Mouse (Mus musculus) ES-Bruce4 (cell line): Measurements from ENCODE around the gene Abhd16b. TPM values are rescaled to one million over a fixed set of nuclear protein-coding genes. Genes with fewer than 3 reads are reported as not detected.

Experiments used
- H3K27ac ChIP-seq: 2 replicates; pipeline ENCODE4 v1.5.1; 2012; ENCODE audit warnings: low read length, inconsistent platforms; ENCODE audit not compliant: insufficient read depth
- H3K27me3 ChIP-seq: 2 replicates; pipeline ENCODE4 v1.6.1; 2012; ENCODE audit warnings: mild to moderate bottlenecking, low read length, inconsistent platforms; ENCODE audit not compliant: control insufficient read depth, poor library complexity, insufficient read depth, severe bottlenecking
- H3K36me3 ChIP-seq: 2 replicates; pipeline ENCODE4 v1.6.1; 2012; ENCODE audit warnings: inconsistent platforms, mild to moderate bottlenecking, low read length, moderate library complexity; ENCODE audit not compliant: control insufficient read depth, poor library complexity, insufficient read depth, severe bottlenecking
- H3K4me1 ChIP-seq: one replicate; pipeline ENCODE4 v1.8.1; 2011; ENCODE audit warnings: low read length; ENCODE audit not compliant: control insufficient read depth, insufficient read depth
- H3K4me3 ChIP-seq: 2 replicates; pipeline ENCODE4 v1.5.1; 2011; ENCODE audit warnings: low read depth, mild to moderate bottlenecking, low read length
- H3K9ac ChIP-seq: 2 replicates; pipeline ENCODE4 v1.6.1; 2012; ENCODE audit warnings: low read depth, mild to moderate bottlenecking, inconsistent platforms; ENCODE audit not compliant: poor library complexity, severe bottlenecking
- H3K9me3 ChIP-seq: replicated peaks from 2 replicates; pipeline ENCODE4 v1.6.1; 2012; ENCODE audit warnings: mild to moderate bottlenecking, low read length, inconsistent platforms; ENCODE audit not compliant: control insufficient read depth, poor library complexity, insufficient read depth, severe bottlenecking
- CTCF ChIP-seq: IDR thresholded peaks from one replicate; pipeline ENCODE4 v1.8.1; 2011; ENCODE audit warnings: low read depth, low read length
- EP300 ChIP-seq: IDR thresholded peaks from 2 replicates; pipeline ENCODE4 v1.6.1; 2011; ENCODE audit warnings: low read depth, low read length; ENCODE audit not compliant: insufficient read depth
- POLR2A ChIP-seq: IDR thresholded peaks from one replicate; pipeline ENCODE4 v1.8.1; 2011; ENCODE audit warnings: low read length; ENCODE audit not compliant: insufficient read depth
- polyA plus RNA-seq: library from polyadenylated mRNA; stranded (reverse); fragments of >200 nt; gene quantifications from 2 replicates; pipeline ENCODE4 v1.2.4, GENCODE M21; 2011; ENCODE audit warnings: low read depth; ENCODE audit not compliant: missing spikeins, insufficient read depth, insufficient read length

Abhd16b gene
- polyA plus RNA-seq, 1 experiment: not detected

GRCm38 (mm10) chr2:181522811-181523210 lies 29.8 kb downstream of the Abhd16b start:
- Histone ChIP-seq H3K9me3 (no peaks in the 10 kb centered on the region), H3K4me1 (no peaks in the 10 kb centered on the region), H3K27ac (no peak overlapping the region), H3K9ac (no peak overlapping the region), H3K36me3 (no peaks in the 10 kb centered on the region; the same call in 1 of the 2 replicates), H3K27me3 (no peaks in the 10 kb centered on the region), H3K4me3 (peak overlapping the region; percentile 32; the same call in 1 of the 2 replicates)
- TF ChIP-seq CTCF: no peak
- no peak for TF ChIP-seq POLR2A
- no peak for TF ChIP-seq EP300

DNA sequence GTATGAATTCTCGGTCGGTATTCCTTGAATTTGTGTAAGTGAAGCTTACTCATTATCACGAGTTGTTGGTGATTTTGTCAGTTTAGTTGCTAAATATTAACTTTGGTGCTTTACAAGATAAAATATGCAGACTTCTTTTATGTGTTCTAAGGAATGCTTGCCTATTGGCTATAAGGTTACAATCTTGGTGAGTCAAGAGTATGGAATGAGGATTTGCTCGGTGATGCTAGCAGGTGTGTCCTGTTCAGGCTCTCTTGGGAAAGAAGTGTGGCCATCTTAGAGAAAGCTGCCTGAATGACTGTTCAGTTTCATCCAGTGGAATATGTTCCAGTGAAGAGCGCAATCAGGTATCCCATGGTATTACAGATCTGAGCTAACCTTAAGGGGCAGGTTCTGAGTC lies 32.5 kb downstream of the Abhd16b start:
- Histone ChIP-seq H3K4me3 (no peak overlapping the region), H3K27me3 (no peaks in the 10 kb centered on the region), H3K4me1 (no peaks in the 10 kb centered on the region), H3K9ac (no peak overlapping the region), H3K9me3 (no peaks in the 10 kb centered on the region), H3K27ac (no peak overlapping the region), H3K36me3 (peaks cover 2% of the 10 kb centered on the region)
- TF ChIP-seq POLR2A (no peak), EP300 (no peak), CTCF (no peak)

GRCm38 (mm10) chr2:181529076-181529475 lies 36.1 kb downstream of the Abhd16b start:
- Histone ChIP-seq H3K9me3 (no peaks in the 10 kb centered on the region), H3K4me1 (peaks cover 1% of the 10 kb centered on the region), H3K4me3 (no peak overlapping the region), H3K27me3 (no peaks in the 10 kb centered on the region), H3K36me3 (peaks cover 2% of the 10 kb centered on the region), H3K9ac (no peak overlapping the region), H3K27ac (no peak overlapping the region)
- no peak for TF ChIP-seq POLR2A
- TF ChIP-seq EP300: no peak
- TF ChIP-seq CTCF: no peak

DNA sequence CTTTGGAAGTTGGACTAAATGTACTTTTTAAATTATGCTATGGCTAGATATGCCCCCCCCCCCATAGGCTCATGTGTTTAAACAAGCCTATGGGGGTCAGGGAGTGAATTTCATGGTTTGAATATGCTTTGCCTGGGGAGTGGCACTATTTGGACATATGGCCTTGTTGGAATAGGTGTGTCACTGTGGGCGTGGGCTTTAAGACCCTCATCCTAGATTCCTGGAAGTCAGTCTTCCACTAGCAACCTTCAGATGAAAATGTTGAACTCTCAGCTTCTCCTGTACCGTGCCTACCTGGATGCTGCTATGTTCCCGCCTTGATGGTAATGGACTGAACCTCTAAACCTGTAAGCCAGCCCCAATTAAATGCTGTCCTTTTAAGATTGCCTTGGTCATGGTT lies 39.6 kb downstream of the Abhd16b start:
- no peaks in the 10 kb centered on the region for H3K9me3 ChIP-seq
- no peak overlapping the region for H3K9ac ChIP-seq
- peaks cover 1% of the 10 kb centered on the region for H3K4me1 ChIP-seq
- TF ChIP-seq CTCF (no peak), EP300 (no peak), POLR2A (no peak)
- H3K4me3 ChIP-seq: no peak overlapping the region
- no peak overlapping the region for H3K27ac ChIP-seq
- peaks cover 2% of the 10 kb centered on the region for H3K36me3 ChIP-seq
- no peaks in the 10 kb centered on the region for H3K27me3 ChIP-seq

- Histone ChIP-seq H3K9ac (no peak overlapping the region), H3K4me1 (no peaks in the 10 kb centered on the region), H3K27ac (no peak overlapping the region), H3K27me3 (no peaks in the 10 kb centered on the region), H3K4me3 (no peak overlapping the region), H3K36me3 (no peaks in the 10 kb centered on the region; the same call in 1 of the 2 replicates), H3K9me3 (no peaks in the 10 kb centered on the region)
- no peak for TF ChIP-seq POLR2A
- no peak for TF ChIP-seq EP300
- TF ChIP-seq CTCF: no peak
These were observed 43.4 kb downstream of the Abhd16b start for GRCm38 (mm10) chr2:181536410-181536809.

- no peaks in the 10 kb centered on the region for H3K4me1 ChIP-seq
- no peaks in the 10 kb centered on the region for H3K9me3 ChIP-seq
- TF ChIP-seq POLR2A: no peak
- no peak overlapping the region for H3K4me3 ChIP-seq
- H3K27ac ChIP-seq: no peak overlapping the region
- no peaks in the 10 kb centered on the region for H3K27me3 ChIP-seq
- no peak overlapping the region for H3K9ac ChIP-seq
- no peaks in the 10 kb centered on the region; the same call in 1 of the 2 replicates for H3K36me3 ChIP-seq
These were observed 44.5 kb downstream of the Abhd16b start for GRCm38 (mm10) chr2:181537444-181538047.
